Mouse (Mus musculus): ENCODE measurements around the gene Cavin4.

- TF ChIP-seq CTCF (conservative IDR thresholded peaks at IDR 0.05; ENCODE audit: insufficient read depth, insufficient read length, low read depth, low read length) (no peak), POLR2A (IDR thresholded peaks at IDR 0.05; ENCODE audit: low read depth, low read length) (no peak)
These were observed 41.1 kb upstream of the Cavin4 start for GRCm38 (mm10) chr4:48622246-48622645.

All from kidney, adult 2 months (tissue).